Mouse (Mus musculus) liver, embryonic 14.5 days (tissue): Measurements from ENCODE around the gene Kif6. TPM values are rescaled to one million over a fixed set of nuclear protein-coding genes. Genes with fewer than 3 reads are reported as not detected.

Experiments used
- ATAC-seq: fragments of 200-750 bp; cut with Nextera tagmentation; 2 replicates; pipeline ENCODE4 v1.8.0; 2017; ENCODE audit warnings: moderate number of reproducible peaks, mild to moderate bottlenecking, moderate library complexity; ENCODE audit not compliant: insufficient read depth
- DNase-seq, 3 experiments: peaks; one replicate each; pipeline ENCODE4 v3.0.0-alpha.2; 2012 to 2013; ENCODE audit warnings: low read depth in 3 of 3, low spot score in 3 of 3
- H3K27ac ChIP-seq: fragments of 300-500 bp; sonication (generic); 2 replicates; pipeline ENCODE4 v1.5.1; 2014; ENCODE audit warnings: moderate library complexity, mild to moderate bottlenecking, control low read depth, inconsistent platforms
- H3K27me3 ChIP-seq: fragments of 300-500 bp; sonication (generic); 2 replicates; pipeline ENCODE4 v1.6.1; 2014; ENCODE audit warnings: mild to moderate bottlenecking, low read length, moderate library complexity; ENCODE audit not compliant: control insufficient read depth, insufficient read depth
- H3K36me3 ChIP-seq: fragments of 300-500 bp; sonication (generic); replicated peaks from 2 replicates; pipeline ENCODE4 v1.6.1; 2014; ENCODE audit warnings: low read depth; ENCODE audit not compliant: control insufficient read depth, insufficient read depth
- H3K4me1 ChIP-seq, 2 experiments: fragments of 200-500 bp in 1 of 2; fragments of 300-500 bp in 1 of 2; sonication (generic) in 1 of 2; replicated peaks; 2 replicates each; pipeline ENCODE4 v1.6.1; 2012 to 2014; ENCODE audit warnings: antibody characterized with exemption in 1 of 2, inconsistent platforms in 1 of 2, low read length in 1 of 2; ENCODE audit not compliant: control insufficient read depth in 2 of 2, insufficient read depth in 2 of 2
- H3K4me2 ChIP-seq: fragments of 300-500 bp; sonication (generic); 2 replicates; pipeline ENCODE4 v1.6.1; 2014; ENCODE audit warnings: low read depth, mild to moderate bottlenecking, control low read depth, moderate library complexity
- H3K4me3 ChIP-seq, 2 experiments: fragments of 200-500 bp in 1 of 2; fragments of 300-500 bp in 1 of 2; sonication (generic) in 1 of 2; 2 replicates each; pipeline ENCODE4 v1.5.1; 2012 to 2014; ENCODE audit warnings: low read depth in 2 of 2, low read length in 2 of 2, mild to moderate bottlenecking in 2 of 2, control low read depth in 1 of 2, inconsistent platforms in 1 of 2, moderate library complexity in 1 of 2; ENCODE audit not compliant: insufficient read depth in 1 of 2
- H3K9ac ChIP-seq: fragments of 300-500 bp; sonication (generic); replicated peaks from 2 replicates; pipeline ENCODE4 v1.6.1; 2014; ENCODE audit warnings: mild to moderate bottlenecking, control low read depth, moderate library complexity
- H3K9me3 ChIP-seq: fragments of 300-500 bp; sonication (generic); 2 replicates; pipeline ENCODE4 v1.6.1; 2016; ENCODE audit warnings: low read length, mixed read lengths; ENCODE audit not compliant: control insufficient read depth
- CTCF ChIP-seq: IDR thresholded peaks from 2 replicates; pipeline ENCODE4 v1.5.1; 2016; ENCODE audit warnings: antibody characterized with exemption, low read depth, control low read depth
- EP300 ChIP-seq: IDR thresholded peaks from 2 replicates; pipeline ENCODE4 v1.6.1; 2016; ENCODE audit warnings: antibody characterized with exemption, low read depth
- WGBS: fragments of 180-500 bp; shearing (Covaris S2); extraction: QIAGEN DNeasy Blood & Tissue Kit; methylation state at CpG from one replicate; pipeline ENCODE4 v1.1.7; 2014; ENCODE audit not compliant: insufficient replicate concordance; 5-methylcytosine and 5-hydroxymethylcytosine counted together
- polyA plus RNA-seq, 2 experiments: library from polyadenylated mRNA; depleted of rRNA in 1 of 2; stranded (reverse) in 1 of 2; unstranded in 1 of 2; fragments of >200 nt; fragmentation: Nextera tagmentation in 1 of 2; extraction: Ambion mirVana in 1 of 2; gene quantifications; 2 replicates each; pipeline versions ENCODE4 v1.2.1 to v1.2.3; 2012 to 2014

Gene Kif6
- polyA plus RNA-seq, 2 experiments: 0.06 TPM; not detected in 1

- Histone ChIP-seq H3K27me3 (no peaks in the 10 kb centered on the region), H3K36me3 (no peaks in the 10 kb centered on the region), H3K9me3 (no peaks in the 10 kb centered on the region), H3K27ac (no peak overlapping the region), H3K4me2 (no peak overlapping the region), H3K4me3 (no peak overlapping the region), H3K9ac (no peak overlapping the region), H3K4me1 (no peaks in the 10 kb centered on the region)
- DNase-seq: no peak
- ATAC-seq: no peak
- 34% methylated on average over 2 of the region's 2 CpGs for WGBS
- TF ChIP-seq CTCF (no peak), EP300 (no peak)
These were observed 321.3 kb downstream of the Kif6 start for GRCm38 (mm10) chr17:49936214-49936613.

DNA sequence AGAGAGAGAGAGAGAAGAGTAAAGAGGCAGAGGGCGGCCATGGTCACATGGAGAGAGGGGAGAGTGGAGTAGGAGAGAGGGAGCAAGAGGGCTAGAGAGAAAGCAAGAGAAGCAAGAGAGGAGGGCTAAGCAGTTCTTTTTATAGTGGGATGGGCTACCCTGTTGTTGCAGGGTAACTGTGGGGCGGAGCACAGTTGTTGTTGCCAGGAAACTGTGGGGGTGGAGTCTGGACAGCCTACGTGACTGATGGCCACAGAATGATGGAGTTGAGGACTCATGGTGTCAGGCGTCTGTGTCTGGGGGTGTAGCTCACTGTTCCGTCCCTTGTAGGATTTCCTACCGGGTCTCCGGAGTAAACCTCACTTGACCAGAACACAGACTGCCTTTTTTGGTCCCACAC, 324.2 kb downstream of the Kif6 start:
- Histone ChIP-seq H3K4me1 (no peaks in the 10 kb centered on the region), H3K36me3 (no peaks in the 10 kb centered on the region), H3K9me3 (no peaks in the 10 kb centered on the region), H3K27ac (no peak overlapping the region), H3K4me3 (no peak overlapping the region), H3K4me2 (no peak overlapping the region), H3K27me3 (no peaks in the 10 kb centered on the region), H3K9ac (no peak overlapping the region)
- no peak for ATAC-seq
- 56% methylated on average over 7 of the region's 7 CpGs for WGBS
- TF ChIP-seq EP300 (no peak), CTCF (no peak)
- DNase-seq: no peak

DNA sequence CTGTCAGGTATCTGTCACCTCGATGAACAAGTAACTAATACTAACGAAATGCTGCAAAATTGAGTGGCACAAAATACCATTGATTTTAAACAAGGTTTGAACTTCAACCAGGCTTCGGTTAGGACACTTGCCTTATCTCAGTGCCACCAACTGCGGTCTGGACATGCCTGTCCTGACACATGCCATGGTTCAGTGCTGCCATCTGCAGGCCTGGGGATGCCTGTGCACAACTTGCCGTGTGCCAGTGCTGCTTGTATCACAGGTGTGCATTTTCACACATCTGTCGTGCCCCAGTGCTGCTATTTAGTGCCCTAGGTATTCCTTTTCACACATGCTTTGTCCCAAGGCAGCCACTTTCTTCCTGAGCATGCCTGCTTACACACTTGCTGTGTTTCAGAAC, 327.7 kb downstream of the Kif6 start:
- Histone ChIP-seq H3K4me2 (no peak overlapping the region), H3K4me3 (no peak overlapping the region), H3K9ac (no peak overlapping the region), H3K9me3 (no peaks in the 10 kb centered on the region), H3K27ac (no peak overlapping the region), H3K27me3 (no peaks in the 10 kb centered on the region), H3K4me1 (no peaks in the 10 kb centered on the region), H3K36me3 (no peaks in the 10 kb centered on the region)
- no peak for DNase-seq
- ATAC-seq: no peak
- no peak for TF ChIP-seq EP300
- TF ChIP-seq CTCF: peak; percentile 89
- WGBS: 44% methylated on average over 6 of the region's 6 CpGs

- ATAC-seq (no peak), DNase-seq (peak; percentile 47 to 57 (median 54))
- Histone ChIP-seq H3K27ac (no peak overlapping the region), H3K9me3 (no peaks in the 10 kb centered on the region), H3K36me3 (no peaks in the 10 kb centered on the region), H3K4me1 (peaks cover 0 to 5% of the 10 kb centered on the region in 2 experiments; a peak in 1 of 4 replicates), H3K4me2 (peak overlapping the region; percentile 57; the same call in 1 of the 2 replicates), H3K27me3 (no peaks in the 10 kb centered on the region), H3K9ac (no peak overlapping the region), H3K4me3 (no peak overlapping the region)
- peak; percentile 65 for TF ChIP-seq CTCF
- no peak for TF ChIP-seq EP300
- 7% methylated on average over 7 of the region's 7 CpGs for WGBS
These were observed 336.5 kb downstream of the Kif6 start for GRCm38 (mm10) chr17:49951491-49951855.

DNA sequence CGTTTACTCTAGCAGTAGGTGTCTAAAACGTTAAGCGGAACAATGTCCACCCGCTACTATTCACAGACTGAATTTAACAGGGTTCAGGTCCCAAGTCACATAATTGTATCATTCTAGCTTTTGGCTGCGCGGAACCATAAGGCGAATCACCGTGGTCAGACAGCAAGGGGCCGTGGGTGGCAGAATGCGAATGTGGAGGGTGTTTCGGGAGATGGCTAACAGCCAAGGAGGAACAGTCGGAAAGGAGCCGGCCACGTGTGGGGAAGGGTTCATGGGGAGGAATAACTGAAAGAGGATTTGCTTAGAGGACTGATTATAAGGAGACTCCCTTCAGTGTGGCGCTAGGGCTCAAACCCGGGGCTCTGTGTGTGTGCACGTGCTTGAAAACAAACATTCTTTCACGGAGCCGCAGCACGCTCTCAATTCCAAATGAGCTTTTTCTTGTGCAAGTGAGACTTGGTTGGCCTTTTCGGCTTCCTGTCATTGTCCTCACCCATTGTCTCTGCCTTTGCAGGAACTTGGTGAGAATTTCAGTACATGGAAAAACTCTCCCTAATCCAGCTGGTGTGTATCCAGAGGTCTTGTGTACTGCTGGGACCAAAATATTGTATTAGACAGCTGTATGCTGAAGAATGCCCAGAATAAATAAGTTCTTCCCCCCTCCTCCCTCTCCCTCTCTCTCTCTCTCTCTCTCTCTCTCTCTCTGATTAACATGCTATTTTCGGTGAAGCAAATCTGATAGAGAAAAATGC, 337.1 kb downstream of the Kif6 start:
- 40% methylated on average over 22 of the region's 22 CpGs for WGBS
- Histone ChIP-seq H3K36me3 (no peaks in the 10 kb centered on the region), H3K4me2 (peak overlapping the region; percentile 57), H3K9me3 (no peaks in the 10 kb centered on the region), H3K4me3 (peak overlapping the region in 1 of 2 experiments; percentile 28; a peak in 1 of 4 replicates), H3K4me1 (peaks cover 0 to 5% of the 10 kb centered on the region in 2 experiments; a peak in 1 of 4 replicates), H3K27me3 (no peaks in the 10 kb centered on the region), H3K27ac (no peak overlapping the region), H3K9ac (peak overlapping the region; percentile 47; the same call in 1 of the 2 replicates)
- DNase-seq (no peak), ATAC-seq (no peak)
- TF ChIP-seq CTCF (no peak), EP300 (no peak)
